Mouse (Mus musculus): Measurements from ENCODE around the gene Stoml3. TPM values are rescaled to one million over a fixed set of nuclear protein-coding genes. Genes with fewer than 3 reads are reported as not detected.

Stoml3 gene
- polyA plus RNA-seq, 1 experiment from 2014 or later: not detected

- Histone ChIP-seq H3K4me1 (peaks cover 46% of the 10 kb centered on the region), H3K4me3 (peak within 1 kb of the TSS; percentile 75), H3K36me3 (replicated peaks) (peaks cover 5% of the 10 kb centered on the region; the same call in 1 of the 2 replicates), H3K9ac (peak within 1 kb of the TSS; percentile 90), H3K27me3 (replicated peaks) (no peaks in the 10 kb centered on the region), H3K9me3 (no peaks in the 10 kb centered on the region), H3K4me2 (peak within 1 kb of the TSS; percentile 84), H3K27ac (peak within 1 kb of the TSS; percentile 93)
- under 1% methylated on average over 51 of the region's 52 CpGs for WGBS
- peak; percentile 99 for ATAC-seq (replicated peaks)
Observed at GRCm38 (mm10) chr3:53463046-53463764, 25.2 kb upstream of the Stoml3 start, which contains the start of the genes Nhlrc3 and Proser1. TSS of gene Nhlrc3 (minus strand) at chr3:53463332. TSS of gene Proser1 (plus strand) at chr3:53463666.

- H3K36me3 ChIP-seq (replicated peaks): 0 out of 2 replicates have a peak, but pooled peaks cover 2% of the 10 kb centered on the region
- peak overlapping the region; percentile 90 for H3K9ac ChIP-seq
- H3K4me3 ChIP-seq: peak overlapping the region; percentile 75
- peaks cover 49% of the 10 kb centered on the region for H3K4me1 ChIP-seq
- H3K4me2 ChIP-seq: peak overlapping the region; percentile 84
- H3K9me3 ChIP-seq: no peaks in the 10 kb centered on the region
- no peaks in the 10 kb centered on the region for H3K27me3 ChIP-seq (replicated peaks)
- under 1% methylated on average over 35 of the region's 35 CpGs for WGBS
- H3K27ac ChIP-seq: peak overlapping the region; percentile 93
- ATAC-seq (replicated peaks): peak; percentile 81
Observed at GRCm38 (mm10) chr3:53463765-53464114, 24.7 kb upstream of the Stoml3 start.

DNA sequence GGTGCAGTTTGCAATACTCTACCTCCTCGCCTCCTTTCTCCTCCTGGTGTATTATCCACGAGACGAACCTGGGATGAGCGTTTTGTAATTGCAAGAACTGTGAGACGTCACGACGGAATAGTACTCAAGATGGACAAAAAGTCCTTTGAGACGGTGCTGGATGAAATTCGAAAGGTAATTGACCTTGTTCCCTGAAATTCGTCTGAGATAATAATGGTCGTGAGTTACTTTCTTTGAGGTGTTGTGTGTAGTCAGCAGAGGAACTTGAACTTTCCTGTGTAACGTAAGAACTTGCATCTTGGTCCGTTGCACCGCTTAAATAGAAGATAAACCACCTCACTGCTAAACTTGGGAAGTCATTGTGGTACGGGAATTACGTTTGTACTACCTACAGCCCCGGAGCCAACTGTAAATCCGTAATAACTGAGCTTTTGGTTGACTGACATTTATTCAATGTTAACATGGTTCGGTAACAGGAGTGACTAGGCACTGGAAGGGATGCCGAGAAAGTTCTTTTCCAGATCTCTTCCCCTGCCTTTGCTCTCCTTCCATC, 24.2 kb upstream of the Stoml3 start:
- peak overlapping the region; percentile 93 for H3K27ac ChIP-seq
- WGBS: under 1% methylated on average over 20 of the region's 20 CpGs
- H3K4me1 ChIP-seq: peaks cover 54% of the 10 kb centered on the region
- H3K4me3 ChIP-seq: peak overlapping the region; percentile 75
- H3K4me2 ChIP-seq: peak overlapping the region; percentile 84
- H3K9ac ChIP-seq: peak overlapping the region; percentile 90
- 0 out of 2 replicates have a peak, but pooled peaks cover 2% of the 10 kb centered on the region for H3K36me3 ChIP-seq (replicated peaks)
- H3K9me3 ChIP-seq: no peaks in the 10 kb centered on the region
- no peak for ATAC-seq (replicated peaks)
- no peaks in the 10 kb centered on the region for H3K27me3 ChIP-seq (replicated peaks)

- H3K36me3 ChIP-seq (replicated peaks): no peaks in the 10 kb centered on the region
- H3K4me3 ChIP-seq: peak overlapping the region; percentile 75
- H3K27ac ChIP-seq: no peak overlapping the region
- H3K4me2 ChIP-seq: peak overlapping the region; percentile 84
- WGBS: 65% methylated on average over 6 of the region's 6 CpGs
- ATAC-seq (replicated peaks): no peak
- H3K4me1 ChIP-seq: peaks cover 55% of the 10 kb centered on the region
- no peak overlapping the region for H3K9ac ChIP-seq
- no peaks in the 10 kb centered on the region for H3K27me3 ChIP-seq (replicated peaks)
- H3K9me3 ChIP-seq: no peaks in the 10 kb centered on the region
Observed at GRCm38 (mm10) chr3:53465330-53465729, 23.1 kb upstream of the Stoml3 start.

DNA sequence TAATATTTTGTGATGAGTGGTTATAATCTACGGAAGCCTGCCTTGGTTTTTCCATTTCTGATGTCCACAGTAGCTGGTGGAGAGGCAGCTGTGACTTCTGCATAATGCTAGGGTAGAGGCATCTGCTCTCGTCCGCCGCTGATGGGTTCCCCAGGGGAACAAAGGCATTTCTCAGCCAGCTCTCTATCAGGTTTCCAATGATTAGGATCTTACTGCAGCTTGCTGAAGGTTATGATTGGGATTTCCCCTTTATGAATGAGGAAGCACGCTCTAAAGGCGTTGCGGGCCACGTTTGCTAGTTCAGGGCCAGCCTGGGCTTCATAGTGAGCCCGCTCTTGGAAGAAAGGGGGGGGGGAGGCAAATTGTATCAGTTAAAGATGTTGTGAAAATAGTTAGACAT, 22.0 kb upstream of the Stoml3 start:
- Histone ChIP-seq H3K9me3 (no peaks in the 10 kb centered on the region), H3K4me3 (peak overlapping the region; percentile 75; the same call in 1 of the 2 replicates), H3K27me3 (replicated peaks) (no peaks in the 10 kb centered on the region), H3K27ac (no peak overlapping the region), H3K4me1 (peaks cover 54% of the 10 kb centered on the region), H3K9ac (peak overlapping the region; percentile 32; the same call in 1 of the 2 replicates), H3K4me2 (peak overlapping the region; percentile 84), H3K36me3 (replicated peaks) (peaks cover 8% of the 10 kb centered on the region)
- WGBS: 59% methylated on average over 9 of the region's 9 CpGs
- no peak for ATAC-seq (replicated peaks)

- WGBS: 89% methylated on average over 5 of the region's 5 CpGs
- no peak for ATAC-seq (replicated peaks)
- Histone ChIP-seq H3K9me3 (no peaks in the 10 kb centered on the region), H3K27me3 (replicated peaks) (no peaks in the 10 kb centered on the region), H3K4me2 (0 out of 2 replicates have a peak overlapping the region, but pooled peaks have one; percentile 84), H3K9ac (no peak overlapping the region), H3K27ac (no peak overlapping the region), H3K36me3 (replicated peaks) (peaks cover 15% of the 10 kb centered on the region), H3K4me1 (peaks cover 48% of the 10 kb centered on the region), H3K4me3 (no peak overlapping the region)
Observed at GRCm38 (mm10) chr3:53467356-53467755, 21.1 kb upstream of the Stoml3 start.

DNA sequence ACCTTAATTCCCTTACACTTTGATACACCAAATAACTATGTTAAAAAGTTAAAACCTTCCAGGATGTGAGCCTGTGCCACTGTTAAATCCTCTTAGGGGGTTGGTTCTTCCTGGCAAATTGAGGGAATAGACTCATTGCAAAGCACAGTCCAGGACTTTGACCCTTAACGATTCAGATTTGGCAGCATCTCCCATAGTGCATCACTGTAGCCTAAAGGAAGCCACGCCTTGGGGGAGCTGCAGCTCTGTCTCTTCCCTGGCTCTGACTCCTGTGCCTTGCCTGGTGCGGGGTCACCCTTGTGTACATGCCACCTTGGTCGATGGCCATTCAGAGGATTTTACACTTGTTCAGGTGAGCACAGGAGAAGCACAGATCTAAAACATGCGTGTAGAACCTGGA, 18.8 kb upstream of the Stoml3 start:
- WGBS: 90% methylated on average over 5 of the region's 5 CpGs
- no peaks in the 10 kb centered on the region for H3K27me3 ChIP-seq (replicated peaks)
- peaks cover 37% of the 10 kb centered on the region for H3K36me3 ChIP-seq (replicated peaks)

GRCm38 (mm10) chr3:53472061-53472460, 16.4 kb upstream of the Stoml3 start:
- no peak overlapping the region for H3K9ac ChIP-seq
- H3K4me1 ChIP-seq: peaks cover 16% of the 10 kb centered on the region
- no peaks in the 10 kb centered on the region for H3K27me3 ChIP-seq (replicated peaks)
- H3K27ac ChIP-seq: no peak overlapping the region
- no peaks in the 10 kb centered on the region for H3K9me3 ChIP-seq
- H3K36me3 ChIP-seq (replicated peaks): peaks cover 46% of the 10 kb centered on the region
- no peak overlapping the region for H3K4me2 ChIP-seq
- no peak for ATAC-seq (replicated peaks)
- 98% methylated on average over 5 of the region's 5 CpGs for WGBS
- H3K4me3 ChIP-seq: no peak overlapping the region

More for the DNA sequence above, 18.8 kb upstream of the Stoml3 start:
- no peak overlapping the region for H3K9ac ChIP-seq
- H3K4me3 ChIP-seq: no peak overlapping the region
- ATAC-seq (replicated peaks): no peak
- no peak overlapping the region for H3K27ac ChIP-seq
- no peaks in the 10 kb centered on the region for H3K9me3 ChIP-seq
- peaks cover 39% of the 10 kb centered on the region for H3K4me1 ChIP-seq
- no peak overlapping the region for H3K4me2 ChIP-seq

DNA sequence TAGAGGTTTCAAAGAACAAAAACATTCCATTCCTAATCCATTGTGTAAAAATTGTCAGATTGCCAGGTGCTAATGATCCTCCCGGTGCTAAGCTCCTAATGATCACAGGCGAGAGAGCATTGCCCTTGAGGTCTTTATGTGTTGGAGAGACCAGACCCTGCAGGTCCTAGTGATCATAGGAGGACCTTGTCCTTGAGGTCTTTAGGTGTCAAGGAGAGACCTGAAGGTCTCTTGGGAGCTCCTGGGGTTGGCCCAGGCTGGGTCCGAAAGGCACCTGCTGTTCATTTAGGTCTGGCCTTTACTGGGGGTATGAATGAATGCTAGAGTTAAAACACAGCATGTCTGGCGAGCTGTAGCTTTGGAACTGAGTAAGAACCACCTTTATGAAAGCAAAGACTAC, 14.3 kb upstream of the Stoml3 start:
- no peaks in the 10 kb centered on the region for H3K9me3 ChIP-seq
- H3K4me3 ChIP-seq: no peak overlapping the region
- peaks cover 67% of the 10 kb centered on the region for H3K36me3 ChIP-seq (replicated peaks)
- no peaks in the 10 kb centered on the region for H3K27me3 ChIP-seq (replicated peaks)
- H3K4me1 ChIP-seq: peaks cover 2% of the 10 kb centered on the region; the same call in 1 of the 2 replicates
- H3K9ac ChIP-seq: no peak overlapping the region
- 82% methylated on average over 4 of the region's 4 CpGs for WGBS
- H3K4me2 ChIP-seq: no peak overlapping the region
- ATAC-seq (replicated peaks): no peak
- H3K27ac ChIP-seq: no peak overlapping the region

DNA sequence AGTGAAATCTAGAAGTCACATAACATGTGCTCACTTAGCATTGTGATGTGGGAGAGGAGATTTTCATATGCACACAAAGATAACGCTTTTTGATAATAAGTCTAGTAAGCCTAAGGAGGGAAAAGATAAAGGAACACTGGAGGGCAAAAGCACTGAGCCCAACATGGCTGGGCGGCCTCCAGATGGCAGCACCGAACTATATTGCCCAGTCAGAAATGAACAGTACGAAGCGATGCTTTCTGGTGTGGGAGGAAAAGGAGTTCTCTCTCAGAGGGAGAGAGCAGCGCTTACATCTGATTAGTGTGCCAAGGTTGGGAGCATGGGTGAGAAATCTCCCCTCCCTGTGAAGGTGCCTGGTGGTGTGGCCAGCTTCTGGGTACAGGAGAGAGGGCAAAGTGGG, 12.6 kb upstream of the Stoml3 start:
- Histone ChIP-seq H3K27ac (no peak overlapping the region), H3K4me1 (no peaks in the 10 kb centered on the region), H3K9ac (no peak overlapping the region), H3K9me3 (no peaks in the 10 kb centered on the region), H3K4me2 (no peak overlapping the region), H3K36me3 (replicated peaks) (peaks cover 74% of the 10 kb centered on the region), H3K4me3 (no peak overlapping the region), H3K27me3 (replicated peaks) (no peaks in the 10 kb centered on the region)
- ATAC-seq (replicated peaks): 0 out of 2 replicates have a peak, but pooled peaks have one; percentile 41
- WGBS: 55% methylated on average over 6 of the region's 6 CpGs

- no peaks in the 10 kb centered on the region for H3K4me1 ChIP-seq
- no peaks in the 10 kb centered on the region for H3K9me3 ChIP-seq
- ATAC-seq (replicated peaks): no peak
- H3K27me3 ChIP-seq (replicated peaks): no peaks in the 10 kb centered on the region
- H3K4me3 ChIP-seq: no peak overlapping the region
- WGBS: 86% methylated on average over 17 of the region's 17 CpGs
- H3K4me2 ChIP-seq: no peak overlapping the region
- no peak overlapping the region for H3K9ac ChIP-seq
- no peak overlapping the region for H3K27ac ChIP-seq
- H3K36me3 ChIP-seq (replicated peaks): peaks cover 68% of the 10 kb centered on the region
Observed at GRCm38 (mm10) chr3:53477468-53477867, 11.0 kb upstream of the Stoml3 start.

GRCm38 (mm10) chr3:53478419-53479046, 9.9 kb upstream of the Stoml3 start:
- 96% methylated on average over 30 of the region's 30 CpGs for WGBS
- Histone ChIP-seq H3K36me3 (replicated peaks) (peaks cover 60% of the 10 kb centered on the region), H3K27ac (no peak overlapping the region), H3K9ac (no peak overlapping the region), H3K4me2 (no peak overlapping the region), H3K4me1 (no peaks in the 10 kb centered on the region), H3K4me3 (no peak overlapping the region), H3K27me3 (replicated peaks) (no peaks in the 10 kb centered on the region), H3K9me3 (no peaks in the 10 kb centered on the region)
- ATAC-seq (replicated peaks): peak; percentile 40; the same call in 1 of the 2 replicates
